Mouse (Mus musculus) gastrocnemius, postnatal 36 days (tissue): Measurements from ENCODE around the gene Oit3. TPM values are rescaled to one million over a fixed set of nuclear protein-coding genes. Genes with fewer than 3 reads are reported as not detected.
A peak's percentile ranks its signal among the peaks of the same experiment; 100 is the strongest.
"Not testable (repeated sequence)": the region's sequence is repeated elsewhere in the genome, so short reads cannot be mapped to it uniquely, and the experiment has no call there.

Source experiments
- DNase-seq, 2 experiments: peaks; one replicate each; pipeline ENCODE4 v3.0.0; 2022
- intact Hi-C: fragments of 180-260 bp; cut with DNase I; formaldehyde crosslinking; loops from one replicate; pipeline ENCODE4 v1.15.1; 2025
- total RNA-seq, 2 experiments: library from RNA; stranded (reverse); gene quantifications; 2 replicates each; pipeline ENCODE4 v1.2.3; 2021

Gene Oit3
- total RNA-seq, 2 experiments from 2014 or later = 0.12 to 0.26 TPM

- DNase-seq = no peak
- intact Hi-C loops = no loop called here
Observed at GRCm38 (mm10) chr10:59430701-59431218, 10.8 kb downstream of the Oit3 start.

GRCm38 (mm10) chr10:59429448-59430135 is 12.0 kb downstream of the Oit3 start:
- intact Hi-C loops = no loop called here

GRCm38 (mm10) chr10:59426371-59426770 is 15.2 kb downstream of the Oit3 start:
- intact Hi-C loops = no loop called here
- DNase-seq = no peak

More at GRCm38 (mm10) chr10:59429448-59430135, 12.0 kb downstream of the Oit3 start:
- no peak for DNase-seq

GRCm38 (mm10) chr10:59425369-59425768 is 16.2 kb downstream of the Oit3 start:
- DNase-seq = peak; percentile 53 to 73
- intact Hi-C loops = no loop called here

- intact Hi-C loops = no loop called here
Observed at GRCm38 (mm10) chr10:59424453-59424852, 17.1 kb downstream of the Oit3 start.

GRCm38 (mm10) chr10:59419516-59419915 is 22.1 kb downstream of the Oit3 start:
- no peak for DNase-seq
- intact Hi-C loops = no loop called here

More at GRCm38 (mm10) chr10:59424453-59424852, 17.1 kb downstream of the Oit3 start:
- no peak for DNase-seq

GRCm38 (mm10) chr10:59416623-59417022 is 25.0 kb downstream of the Oit3 start:
- intact Hi-C loops = no loop called here
- DNase-seq = no peak

GRCm38 (mm10) chr10:59413711-59414110 is 27.9 kb downstream of the Oit3 start:
- DNase-seq = no peak
- intact Hi-C loops = no loop called here

- DNase-seq = no peak
- intact Hi-C loops = no loop called here
Observed at GRCm38 (mm10) chr10:59410264-59410663, 31.3 kb downstream of the Oit3 start.

- intact Hi-C loops = no loop called here
- no peak for DNase-seq
Observed at GRCm38 (mm10) chr10:59408499-59408898, 33.1 kb downstream of the Oit3 start.

GRCm38 (mm10) chr10:59403793-59404149 is 37.8 kb downstream of the Oit3 start:
- intact Hi-C loops = no loop called here
- no peak for DNase-seq

- intact Hi-C loops = no loop called here
- no peak for DNase-seq
Observed at GRCm38 (mm10) chr10:59402899-59403792, 38.4 kb downstream of the Oit3 start, which contains the start of gene Pla2g12b. TSS of gene Pla2g12b (plus strand) at chr10:59403660.

GRCm38 (mm10) chr10:59395461-59395860 is 46.1 kb downstream of the Oit3 start, which contains the start of gene Gm10273:
TSS of gene Gm10273 (plus strand) at chr10:59395632.
- intact Hi-C loops, DNase-seq: not testable (repeated sequence)

GRCm38 (mm10) chr10:59391907-59392306 is 49.7 kb downstream of the Oit3 start:
- intact Hi-C loops = no loop called here
- DNase-seq = no peak

GRCm38 (mm10) chr10:59389652-59390051 is 51.9 kb downstream of the Oit3 start:
- intact Hi-C loops = no loop called here

GRCm38 (mm10) chr10:59386951-59387350 is 54.6 kb downstream of the Oit3 start:
- intact Hi-C loops = no loop called here

More at GRCm38 (mm10) chr10:59389652-59390051, 51.9 kb downstream of the Oit3 start:
- DNase-seq = no peak

GRCm38 (mm10) chr10:59381563-59381962 is 60.0 kb downstream of the Oit3 start:
- DNase-seq, intact Hi-C loops: not testable (repeated sequence)

More at GRCm38 (mm10) chr10:59386951-59387350, 54.6 kb downstream of the Oit3 start:
- no peak for DNase-seq

GRCm38 (mm10) chr10:59380411-59380821 is 61.2 kb downstream of the Oit3 start:
- intact Hi-C loops = no loop called here
- no peak for DNase-seq

- no peak for DNase-seq
- intact Hi-C loops = no loop called here
Observed at GRCm38 (mm10) chr10:59379927-59380326, 61.7 kb downstream of the Oit3 start.

- intact Hi-C loops = no loop called here
- no peak for DNase-seq
Observed at GRCm38 (mm10) chr10:59378728-59379127, 62.9 kb downstream of the Oit3 start.

- DNase-seq = no peak
- intact Hi-C loops = no loop called here
Observed at GRCm38 (mm10) chr10:59377906-59378305, 63.7 kb downstream of the Oit3 start.
